Comparison of ENCODE assay signal across 7 mouse cellular contexts in genomic region chr2:30392114-30392576, GRCm38 (mm10). TPM values are rescaled to one million over a fixed set of nuclear protein-coding genes. Genes with fewer than 3 reads are reported as not detected.
DNase-seq lines count a peak whose midpoint lies in the region; ATAC-seq lines count a peak whose summit lies in the region.

Gene Dolpp1 (plus strand): TSS chr2:30392254.

- peak within 1 kb of the TSS; percentile 96 for H3K27ac ChIP-seq in intestine, embryonic 16.5 days (ENCODE audit: low read length)
- peak within 1 kb of the TSS; percentile 74 for H3K27ac ChIP-seq in midbrain, embryonic 11.5 days (ENCODE audit: low read depth, low read length)

- H3K27me3 ChIP-seq in intestine, embryonic 16.5 days (replicated peaks; ENCODE audit: control insufficient read depth, insufficient read depth, low read length): no peaks in the 10 kb centered on the region
- H3K27me3 ChIP-seq in midbrain, embryonic 11.5 days (ENCODE audit: control insufficient read depth, insufficient read depth, low read length): no peaks in the 10 kb centered on the region

- peak within 1 kb of the TSS; percentile 59 for H3K4me2 ChIP-seq in intestine, embryonic 16.5 days (ENCODE audit: low read depth, low read length)
- H3K4me2 ChIP-seq in midbrain, embryonic 11.5 days: peak within 1 kb of the TSS; percentile 97

- peak within 1 kb of the TSS; percentile 91 for H3K4me3 ChIP-seq in intestine, embryonic 16.5 days (ENCODE audit: low read length)
- H3K4me3 ChIP-seq in midbrain, embryonic 11.5 days (ENCODE audit: low read depth, low read length): peak within 1 kb of the TSS; percentile 91

- no peaks in the 10 kb centered on the region for H3K9me3 ChIP-seq in intestine, embryonic 16.5 days (ENCODE audit: control insufficient read depth, low read length)
- H3K9me3 ChIP-seq in midbrain, embryonic 11.5 days (ENCODE audit: control insufficient read depth, low read length): no peaks in the 10 kb centered on the region

- intact Hi-C loops in left cerebral cortex, postnatal 36 days (cut with DNase I): no loop called here

- WGBS in intestine, embryonic 16.5 days: under 1% methylated on average over 40 of the region's 40 CpGs
- WGBS in midbrain, embryonic 11.5 days: under 1% methylated on average over 40 of the region's 40 CpGs

- peak; percentile 97 for ATAC-seq in intestine, embryonic 16.5 days
- peak; percentile 98 for ATAC-seq in midbrain, embryonic 11.5 days (ENCODE audit: low FRiP score)

- peaks cover 30% of the 10 kb centered on the region for H3K4me1 ChIP-seq in intestine, embryonic 16.5 days (ENCODE audit: control insufficient read depth, insufficient read depth, low read length)
- peaks cover 12% of the 10 kb centered on the region for H3K4me1 ChIP-seq in midbrain, embryonic 11.5 days (ENCODE audit: control insufficient read depth, insufficient read depth, low read length)

- DNase-seq in adrenal gland, adult 2 months: peak; percentile 98
- peak; percentile 95 for DNase-seq in embryo, embryonic 11.5 days (ENCODE audit: low read depth, low spot score)
- peak; percentile 90 to 95 for DNase-seq in gastrocnemius, postnatal 4 days (ENCODE audit: low spot score in 2 of 2)
- peak; percentile 98 to 99 for DNase-seq in left cerebral cortex, postnatal 36 days (ENCODE audit: low spot score in 2 of 2)
- DNase-seq in midbrain, embryonic 11.5 days (ENCODE audit: low spot score, missing footprints): peak; percentile 98
- DNase-seq in skeletal muscle tissue, adult 2 months (ENCODE audit: low read depth, low spot score): peak; percentile 98

- H3K9ac ChIP-seq in intestine, embryonic 16.5 days (ENCODE audit: low read depth, low read length): peak within 1 kb of the TSS; percentile 83
- peak within 1 kb of the TSS; percentile 84 for H3K9ac ChIP-seq in midbrain, embryonic 11.5 days (ENCODE audit: low read length)

- peaks cover 8% of the 10 kb centered on the region; the same call in 1 of the 2 replicates for H3K36me3 ChIP-seq in intestine, embryonic 16.5 days (ENCODE audit: control insufficient read depth, insufficient read depth, low read length)
- H3K36me3 ChIP-seq in midbrain, embryonic 11.5 days (ENCODE audit: control insufficient read depth, insufficient read depth, low read length): 0 out of 2 replicates have a peak, but pooled peaks cover under 1% of the 10 kb centered on the region

RNA-seq across cellular contexts. Expression of gene Dolpp1, which starts in this region (rescaled TPM):
- 10 to 100 TPM; 16.5 to 21.9 TPM for total RNA-seq in adrenal gland, adult 2 months (2021)
- polyA plus RNA-seq in adrenal gland, adult 2 months (2012; rRNA removed): 70.6 and 82.0 TPM in 2 replicates
- 10 to 100 TPM; 18.3 to 21.1 TPM for total RNA-seq in gastrocnemius, postnatal 4 days (2021)
- 59.4 and 63.3 TPM in 2 replicates for polyA plus RNA-seq in intestine, embryonic 16.5 days (2015; fragmentation: Nextera tagmentation; extraction: Ambion mirVana)
- total RNA-seq in left cerebral cortex, postnatal 36 days (2021): 10 to 100 TPM; 24.4 to 27.0 TPM
- polyA plus RNA-seq in midbrain, embryonic 11.5 days (2014; fragmentation: Nextera tagmentation; extraction: Ambion mirVana): 41.1 and 45.8 TPM in 2 replicates

Comparison
In these comparisons a context has a peak if more than half of its experiments do, and no peak if none do; other contexts are left out.
1. Peak in every context shown above with its lines: DNase-seq, ATAC-seq, H3K4me3 ChIP-seq and H3K27ac ChIP-seq.